Mouse (Mus musculus) macrophage (primary cell): Measurements from ENCODE around the gene Nsmf. TPM values are rescaled to one million over a fixed set of nuclear protein-coding genes. Genes with fewer than 3 reads are reported as not detected.

Experiments
- H3K27ac ChIP-seq: fragments of 350-480 bp; formaldehyde crosslinking; 2 replicates; pipeline ENCODE4 v1.9.0; 2021
- H3K36me3 ChIP-seq: fragments of 350-480 bp; formaldehyde crosslinking; 2 replicates; pipeline ENCODE4 v1.9.0; 2021; ENCODE audit errors: inconsistent target
- H3K4me3 ChIP-seq: fragments of 350-480 bp; formaldehyde crosslinking; 2 replicates; pipeline ENCODE4 v1.9.0; 2021; ENCODE audit errors: inconsistent target
- H3K79me2 ChIP-seq: fragments of 350-480 bp; formaldehyde crosslinking; 2 replicates; pipeline ENCODE4 v1.9.0; 2021; ENCODE audit errors: inconsistent target
- WGBS: methylation state at CpG from one replicate; pipeline ENCODE4 v1.1.7; 2026; ENCODE audit warnings: inconsistent platforms; ENCODE audit not compliant: missing documents; 5-methylcytosine and 5-hydroxymethylcytosine counted together
- polyA plus RNA-seq: library from polyadenylated mRNA; stranded (reverse); fragments of 250-400 nt; gene quantifications from 3 replicates; pipeline ENCODE4 v1.2.4, GENCODE M21; 2018; ENCODE audit warnings: inconsistent platforms

Gene Nsmf
- polyA plus RNA-seq, 1 experiment from 2014 or later, result 4.8 TPM

DNA sequence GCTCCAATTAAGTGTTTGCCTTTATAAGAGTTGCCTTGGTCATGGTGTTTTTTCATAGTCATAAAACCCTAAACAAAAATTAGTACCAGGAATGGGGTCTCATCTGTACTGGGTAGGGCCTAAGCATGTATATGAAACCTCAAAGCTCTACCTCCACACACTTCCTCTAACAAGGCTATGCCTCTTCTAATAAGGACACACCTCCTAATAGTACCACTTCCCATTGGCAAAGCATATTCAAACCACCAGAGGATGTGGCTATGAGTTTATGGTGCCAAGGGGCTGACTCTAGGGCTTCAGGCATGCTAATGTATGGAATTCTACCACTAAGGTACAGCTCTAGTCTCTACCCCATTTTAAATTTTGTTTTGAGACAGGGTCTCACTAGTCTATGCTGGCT, 11.4 kb downstream of the Nsmf start:
- Histone ChIP-seq H3K4me3 (no peak overlapping the region), H3K27ac (no peak overlapping the region), H3K79me2 (no peaks in the 10 kb centered on the region), H3K36me3 (no peaks in the 10 kb centered on the region)

DNA sequence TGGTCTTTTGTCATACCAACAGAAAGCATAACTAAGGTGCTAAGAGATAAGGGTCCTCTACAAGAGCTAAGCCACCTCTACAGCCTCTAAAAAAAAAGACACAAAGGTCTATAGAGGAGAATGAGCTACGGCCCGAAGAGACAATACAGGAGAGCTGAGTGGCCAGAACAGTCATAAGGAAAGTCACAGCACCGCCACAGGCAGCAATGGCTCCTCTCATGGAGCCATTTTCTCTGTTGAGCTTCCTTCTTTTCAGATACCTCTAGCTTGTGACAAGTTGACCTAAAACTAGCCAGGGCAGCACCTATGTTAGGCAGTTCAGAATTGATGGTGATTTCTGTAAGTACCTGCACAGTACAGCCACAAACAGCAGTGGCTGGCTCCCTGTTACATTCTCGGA, 12.4 kb downstream of the Nsmf start:
- 85% methylated on average over 4 of the region's 4 CpGs for whole genome bisulfite sequencing
- no peaks in the 10 kb centered on the region for H3K36me3 ChIP-seq
- no peak overlapping the region for H3K4me3 ChIP-seq
- H3K27ac ChIP-seq, result no peak overlapping the region
- no peaks in the 10 kb centered on the region for H3K79me2 ChIP-seq

DNA sequence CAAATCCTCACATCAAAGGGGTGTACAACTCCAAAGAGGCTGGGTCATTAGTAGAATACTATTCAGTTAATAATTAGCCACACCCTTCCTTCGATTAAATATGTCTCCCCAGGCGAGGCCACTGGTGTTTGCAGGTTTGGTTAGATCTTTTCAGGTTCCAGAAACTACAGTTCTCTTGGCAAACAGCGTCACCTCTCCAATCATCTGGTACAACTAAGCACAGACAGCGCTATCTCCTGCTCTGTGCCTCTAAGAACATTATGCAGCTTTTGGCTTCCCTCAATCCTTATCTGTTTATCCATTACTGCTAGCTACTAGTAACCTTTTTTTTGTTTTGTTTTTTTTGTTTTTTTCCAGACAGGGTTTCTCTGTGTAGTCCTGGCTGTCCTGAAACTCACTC, 15.4 kb downstream of the Nsmf start:
- Histone ChIP-seq H3K36me3 (no peaks in the 10 kb centered on the region), H3K27ac (no peak overlapping the region), H3K4me3 (no peak overlapping the region), H3K79me2 (no peaks in the 10 kb centered on the region)
- WGBS, result 100% methylated on average over 4 of the region's 4 CpGs

DNA sequence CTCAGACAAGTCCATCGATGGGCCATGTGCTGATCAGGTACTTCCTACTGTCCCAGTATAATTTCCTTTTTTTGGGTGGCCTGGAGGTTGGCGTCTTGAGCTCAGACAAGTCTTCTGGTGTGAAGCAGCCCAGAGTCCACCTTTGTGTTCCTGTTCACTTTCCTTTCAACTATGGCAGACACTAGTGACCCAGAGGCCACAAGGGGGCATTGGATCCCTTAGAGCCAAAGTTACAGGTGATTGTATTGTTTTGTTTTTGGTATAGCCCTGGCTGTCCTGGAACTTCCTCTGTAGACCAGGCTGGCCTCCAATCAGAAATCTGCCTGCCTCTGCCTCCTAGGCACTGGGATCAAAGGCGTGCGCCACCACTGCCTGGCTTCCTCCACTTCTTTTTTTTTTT, 18.2 kb downstream of the Nsmf start:
- WGBS, result 85% methylated on average over 2 of the region's 4 CpGs
- H3K4me3 ChIP-seq, result no peak overlapping the region
- H3K36me3 ChIP-seq, result no peaks in the 10 kb centered on the region
- no peaks in the 10 kb centered on the region for H3K79me2 ChIP-seq
- no peak overlapping the region for H3K27ac ChIP-seq

DNA sequence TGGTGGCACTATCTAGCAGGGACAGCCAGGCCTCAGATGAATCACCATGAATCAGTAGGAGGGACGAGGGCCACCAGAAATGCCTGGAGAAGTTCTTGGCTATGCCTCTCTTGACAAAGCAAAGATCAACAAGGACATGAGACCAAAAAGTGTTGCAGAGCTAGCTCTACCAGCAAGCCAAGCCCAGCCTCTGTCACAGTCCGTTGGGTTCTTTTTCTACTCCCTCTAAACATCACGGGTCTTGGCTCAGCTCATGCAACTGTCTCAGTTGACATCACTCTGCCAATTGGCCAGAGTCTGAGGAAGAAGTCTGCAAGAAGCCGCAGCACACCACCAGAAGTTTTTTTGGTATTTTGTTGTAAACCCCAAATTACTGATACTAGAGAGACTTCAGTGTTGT, 21.4 kb downstream of the Nsmf start:
- WGBS, result 91% methylated on average over 4 of the region's 4 CpGs
- H3K79me2 ChIP-seq, result no peaks in the 10 kb centered on the region
- H3K27ac ChIP-seq, result no peak overlapping the region
- H3K4me3 ChIP-seq, result no peak overlapping the region
- no peaks in the 10 kb centered on the region for H3K36me3 ChIP-seq

DNA sequence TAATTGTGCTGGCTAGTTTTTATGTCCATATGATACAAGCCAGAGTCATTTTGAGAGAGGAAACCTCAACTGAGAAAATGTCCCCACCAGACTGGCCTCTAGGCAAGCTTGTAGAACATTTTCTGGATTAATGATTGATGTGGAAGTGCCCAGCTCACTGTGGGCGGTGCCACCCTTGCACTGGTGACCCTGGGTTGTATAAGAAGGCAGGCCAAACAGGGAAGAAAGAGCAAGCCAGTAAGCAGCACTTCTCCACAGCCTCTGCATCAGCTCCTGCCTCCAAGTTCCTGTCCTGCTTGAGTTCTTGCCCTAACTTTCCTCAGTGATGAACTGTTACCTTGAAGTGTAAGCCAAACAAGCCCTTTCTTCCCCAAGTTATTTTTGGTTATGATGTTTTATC, 24.8 kb downstream of the Nsmf start:
- WGBS, result 88% methylated on average over 1 of the region's 1 CpGs
- H3K36me3 ChIP-seq, result no peaks in the 10 kb centered on the region
- H3K79me2 ChIP-seq, result no peaks in the 10 kb centered on the region
- no peak overlapping the region for H3K27ac ChIP-seq
- no peak overlapping the region for H3K4me3 ChIP-seq

DNA sequence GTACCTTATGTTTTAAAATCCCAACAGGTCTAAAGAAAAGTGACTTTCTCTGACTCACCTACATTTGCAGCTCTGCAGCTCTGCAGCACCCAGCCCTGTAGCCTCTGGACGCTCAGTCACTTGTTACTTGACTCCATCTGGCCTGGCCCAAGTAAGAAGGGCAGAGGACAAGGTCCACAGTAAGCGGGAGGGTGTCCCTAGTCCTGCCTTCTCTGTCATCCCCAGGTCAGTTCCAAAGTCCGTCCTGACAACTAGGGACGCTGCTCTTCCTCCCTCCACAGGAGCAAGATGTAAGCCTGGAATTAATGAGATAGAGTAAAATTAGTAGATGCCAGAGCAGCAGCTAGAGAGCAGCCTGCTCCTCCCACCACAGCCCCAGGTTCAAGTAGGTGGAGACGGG, 25.9 kb downstream of the Nsmf start, which contains the start of gene Entpd8:
Gene Entpd8, plus strand, starts transcription at position 229 of the 400 bp plus-strand sequence.
- H3K27ac ChIP-seq, result no peak within 1 kb of the TSS
- H3K36me3 ChIP-seq, result no peaks in the 10 kb centered on the region
- H3K4me3 ChIP-seq, result no peak within 1 kb of the TSS
- no peaks in the 10 kb centered on the region for H3K79me2 ChIP-seq
- WGBS, result 92% methylated on average over 5 of the region's 5 CpGs

DNA sequence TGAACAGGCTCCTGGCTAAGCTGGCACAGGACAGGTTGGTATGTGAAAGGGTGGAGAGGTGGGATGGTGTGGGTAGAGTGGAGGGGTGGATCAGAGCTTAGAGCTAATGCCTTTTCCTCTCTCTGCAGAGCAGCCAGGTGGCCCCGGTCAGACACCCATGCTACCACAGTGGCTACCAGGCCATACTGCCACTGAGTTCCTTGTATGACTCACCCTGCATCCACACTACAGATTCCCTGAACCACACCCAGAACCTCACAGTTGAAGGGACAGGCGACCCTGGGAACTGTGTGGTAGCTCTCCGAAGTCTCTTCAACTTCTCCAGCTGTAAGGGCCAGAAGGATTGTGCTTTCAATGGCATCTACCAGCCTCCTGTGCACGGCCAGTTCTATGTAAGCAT, 29.5 kb downstream of the Nsmf start:
- Histone ChIP-seq H3K27ac (no peak overlapping the region), H3K4me3 (no peak overlapping the region), H3K36me3 (no peaks in the 10 kb centered on the region), H3K79me2 (no peaks in the 10 kb centered on the region)
- WGBS, result 93% methylated on average over 4 of the region's 4 CpGs

DNA sequence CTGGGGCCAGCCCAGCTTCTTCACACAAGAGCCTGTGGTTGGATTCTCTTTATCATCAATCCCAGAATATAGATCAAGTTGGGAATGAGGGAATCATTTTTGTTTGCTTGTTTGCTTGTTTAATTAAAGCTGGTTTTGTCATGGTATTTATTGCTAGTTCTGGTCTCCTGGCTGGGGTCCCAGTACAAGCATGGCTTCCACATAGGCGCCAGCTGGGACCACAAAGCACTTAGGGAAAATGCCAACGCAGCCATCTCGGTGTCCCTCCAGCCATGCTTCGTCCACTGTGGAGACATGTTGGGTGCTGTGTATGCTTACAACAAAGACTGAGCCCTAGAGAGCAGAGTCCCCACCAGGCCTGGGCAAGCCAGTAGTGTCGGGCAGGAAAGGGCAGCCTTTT, 31.4 kb downstream of the Nsmf start:
- Histone ChIP-seq H3K4me3 (no peak overlapping the region), H3K36me3 (no peaks in the 10 kb centered on the region), H3K79me2 (no peaks in the 10 kb centered on the region), H3K27ac (no peak overlapping the region)
- WGBS, result 93% methylated on average over 5 of the region's 5 CpGs

DNA sequence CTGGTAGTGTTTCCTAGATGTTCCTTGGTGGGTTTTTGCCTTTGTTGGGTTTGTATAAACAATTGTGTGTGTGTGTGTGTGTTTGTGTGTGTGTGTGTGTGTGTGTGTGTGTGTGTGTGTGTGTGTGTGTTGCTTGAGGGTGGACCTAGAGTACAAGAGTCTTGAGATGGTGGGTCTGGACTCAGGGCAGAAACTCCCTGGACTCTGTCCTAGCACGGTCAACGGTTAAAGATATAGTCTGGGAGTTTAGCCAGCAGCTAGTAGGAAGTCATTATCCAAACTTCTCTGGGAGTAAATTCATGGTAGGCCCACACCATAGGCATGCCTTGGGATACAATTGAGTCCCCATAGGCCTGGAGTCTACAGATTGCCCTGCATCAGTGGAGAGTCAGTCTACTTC, 33.7 kb downstream of the Nsmf start:
- 100% methylated on average over 2 of the region's 2 CpGs for WGBS
- no peaks in the 10 kb centered on the region for H3K79me2 ChIP-seq
- H3K4me3 ChIP-seq, result no peak overlapping the region
- no peak overlapping the region for H3K27ac ChIP-seq
- no peaks in the 10 kb centered on the region for H3K36me3 ChIP-seq

DNA sequence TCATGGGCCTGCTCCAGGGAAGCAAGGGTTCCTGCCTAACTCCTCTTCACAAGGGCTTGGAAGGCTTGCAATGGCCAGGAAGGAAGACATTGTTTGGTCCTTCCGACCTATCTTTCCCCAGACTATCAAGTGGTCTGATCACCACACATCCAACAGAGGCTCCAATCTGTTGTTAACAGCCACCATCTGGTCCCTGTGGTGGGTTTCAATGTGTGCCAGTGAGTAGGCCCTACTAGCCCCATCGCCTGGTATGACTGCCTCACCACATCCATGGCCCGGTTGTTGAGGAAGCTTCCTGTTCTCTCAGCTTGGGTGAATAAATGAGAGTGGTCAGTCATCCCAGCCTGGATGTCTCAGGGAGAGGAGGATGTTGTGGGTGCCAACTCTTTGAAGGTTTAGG, 34.5 kb downstream of the Nsmf start:
- 81% methylated on average over 3 of the region's 3 CpGs for WGBS
- no peak overlapping the region for H3K4me3 ChIP-seq
- no peaks in the 10 kb centered on the region for H3K36me3 ChIP-seq

DNA sequence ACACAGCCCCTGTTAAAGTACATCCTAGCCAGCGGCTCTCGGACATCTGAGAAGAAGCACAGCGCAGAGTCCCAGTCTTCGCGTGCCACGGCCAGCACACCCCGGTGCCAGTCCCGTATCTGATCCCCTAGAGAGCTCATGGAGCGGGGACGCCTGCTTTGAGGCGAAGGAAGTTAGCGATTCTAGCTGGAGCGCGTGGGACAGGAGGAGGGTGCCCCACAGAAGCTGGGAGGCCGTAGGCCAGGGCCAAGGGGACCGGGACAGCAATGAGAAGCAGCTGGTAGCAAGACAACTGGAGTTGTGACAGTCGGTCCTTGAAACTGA, 40.6 kb downstream of the Nsmf start:
- 62% methylated on average over 17 of the region's 17 CpGs for WGBS

More for the DNA sequence above, 34.5 kb downstream of the Nsmf start:
- Histone ChIP-seq H3K27ac (no peak overlapping the region), H3K79me2 (no peaks in the 10 kb centered on the region)

DNA sequence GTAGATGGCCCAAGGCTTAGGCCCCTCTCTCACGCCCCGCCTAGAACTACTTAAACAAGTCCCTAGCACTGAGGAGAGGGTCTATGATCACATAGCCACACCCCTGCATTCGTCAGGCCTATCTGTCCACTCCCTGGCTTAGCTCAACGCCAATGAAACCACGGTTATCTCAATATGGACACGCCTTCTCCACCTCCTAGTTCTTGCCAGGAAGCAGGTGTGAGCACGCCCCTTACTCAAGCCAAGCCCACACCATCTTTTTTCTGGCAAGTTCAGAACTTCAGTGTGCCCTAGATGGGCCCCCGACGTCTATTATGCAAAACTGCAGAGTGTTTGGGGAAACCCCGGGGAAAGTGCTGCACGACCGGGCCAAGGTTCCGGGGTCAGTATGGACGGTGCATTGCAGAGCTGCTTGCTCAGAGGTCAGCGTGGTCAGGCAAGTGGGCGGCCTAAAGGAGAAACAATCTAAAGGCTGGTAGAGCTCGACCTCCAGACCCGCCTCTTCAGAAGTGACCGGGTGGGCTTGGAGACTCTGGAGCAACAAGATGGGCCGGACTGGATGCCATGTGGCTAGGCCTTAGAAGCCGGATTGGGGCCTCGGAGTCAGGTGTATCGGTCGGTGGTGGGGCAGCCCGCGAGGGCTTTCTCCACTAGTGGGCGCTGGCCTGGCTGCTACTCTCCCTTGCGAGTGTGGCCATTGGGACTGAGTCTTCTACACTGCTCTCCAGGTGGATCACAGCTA, 41.1 kb downstream of the Nsmf start, which contains the start of gene Noxa1:
Gene Noxa1, minus strand, starts transcription at position 41 of the 742 bp plus-strand sequence.
- Histone ChIP-seq H3K79me2 (no peaks in the 10 kb centered on the region), H3K4me3 (no peak within 1 kb of the TSS), H3K27ac (no peak within 1 kb of the TSS), H3K36me3 (no peaks in the 10 kb centered on the region)
- 56% methylated on average over 28 of the region's 28 CpGs for WGBS

More for the DNA sequence above, 40.6 kb downstream of the Nsmf start:
- Histone ChIP-seq H3K79me2 (no peaks in the 10 kb centered on the region), H3K4me3 (no peak overlapping the region), H3K36me3 (no peaks in the 10 kb centered on the region), H3K27ac (no peak overlapping the region)

DNA sequence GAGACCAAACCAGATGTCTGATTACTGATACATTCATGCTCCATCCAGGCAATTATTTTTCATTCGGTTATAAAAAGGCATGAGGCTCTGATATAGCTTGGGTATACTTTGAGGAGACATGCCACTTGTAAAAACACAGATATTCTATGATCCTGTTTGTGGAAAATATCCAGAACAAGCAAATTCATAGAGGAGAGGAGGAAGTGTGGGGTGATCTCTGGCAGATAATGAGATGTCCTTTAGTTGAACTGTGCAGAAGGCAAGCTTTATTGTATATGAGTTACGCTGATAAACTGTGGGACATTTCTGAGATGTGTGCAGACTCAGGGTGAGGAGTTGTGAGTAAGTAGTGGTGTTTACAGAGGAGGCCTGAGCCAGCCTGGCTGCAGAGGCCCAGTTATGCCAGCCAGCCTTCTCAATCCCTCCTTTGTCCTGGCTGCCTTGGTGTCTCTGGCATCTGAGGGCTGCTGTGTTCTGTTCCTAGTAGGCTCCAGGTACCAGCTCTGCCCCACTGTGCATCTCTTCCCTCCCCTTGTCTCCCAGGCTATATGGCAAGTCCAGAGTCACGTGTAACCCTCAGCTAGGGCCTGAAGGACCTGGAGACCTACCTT, 44.0 kb downstream of the Nsmf start:
- Histone ChIP-seq H3K27ac (no peak overlapping the region), H3K36me3 (no peaks in the 10 kb centered on the region), H3K4me3 (no peak overlapping the region), H3K79me2 (no peaks in the 10 kb centered on the region)
- WGBS, result 90% methylated on average over 3 of the region's 3 CpGs

DNA sequence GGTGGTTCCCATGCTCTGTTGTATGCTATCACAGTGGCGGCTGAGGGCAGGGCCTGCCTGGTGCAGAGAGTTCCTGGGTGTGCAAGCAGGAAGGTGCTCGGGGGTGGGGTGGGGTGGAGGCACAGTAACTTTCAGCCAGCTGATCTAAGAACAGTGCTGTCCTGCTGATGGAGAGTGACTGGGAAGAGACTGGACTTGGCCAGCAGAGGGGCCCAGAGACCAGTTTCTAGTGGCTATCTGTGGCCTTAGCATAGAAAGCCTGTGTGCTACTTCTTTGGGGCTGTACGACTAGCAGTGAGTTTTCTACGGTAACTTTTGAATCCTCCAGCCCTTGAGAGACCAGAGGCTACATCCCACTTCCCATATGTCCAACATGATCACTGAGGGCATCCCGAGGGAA, 44.8 kb downstream of the Nsmf start:
- no peak overlapping the region for H3K4me3 ChIP-seq
- H3K79me2 ChIP-seq, result no peaks in the 10 kb centered on the region
- no peaks in the 10 kb centered on the region for H3K36me3 ChIP-seq
- 65% methylated on average over 5 of the region's 5 CpGs for WGBS
- no peak overlapping the region for H3K27ac ChIP-seq

DNA sequence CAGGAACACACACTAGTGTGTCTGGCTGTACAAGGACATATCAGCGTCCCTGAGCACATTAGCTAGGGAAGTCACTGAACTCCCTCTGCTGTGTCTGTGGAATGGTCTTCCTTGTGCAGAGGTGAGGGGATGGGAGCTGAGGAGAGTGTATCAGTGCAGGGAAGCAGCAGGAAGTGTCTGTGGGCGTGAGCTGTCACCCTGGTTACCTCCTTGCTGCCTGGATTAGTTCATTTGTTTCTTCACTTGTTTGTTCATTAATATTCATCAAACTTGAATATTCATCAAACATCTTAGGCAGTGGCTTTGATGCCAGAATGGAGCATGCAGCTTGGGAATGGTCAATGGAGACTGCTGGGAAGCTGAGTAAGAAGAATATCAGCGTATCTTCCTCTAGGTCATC, 45.5 kb downstream of the Nsmf start:
- whole genome bisulfite sequencing, result 76% methylated on average over 3 of the region's 3 CpGs
- no peak overlapping the region for H3K4me3 ChIP-seq
- no peaks in the 10 kb centered on the region for H3K79me2 ChIP-seq
- no peaks in the 10 kb centered on the region for H3K36me3 ChIP-seq
- H3K27ac ChIP-seq, result no peak overlapping the region
